Mouse (Mus musculus): ENCODE measurements around the gene Nacad. TPM values are rescaled to one million over a fixed set of nuclear protein-coding genes. Genes with fewer than 3 reads are reported as not detected.
A peak's percentile ranks its signal among the peaks of the same experiment; 100 is the strongest.

Nacad gene
- polyA plus RNA-seq, 1 experiment from 2014 or later = 100.0 TPM

- no peak for ATAC-seq (ENCODE audit: low FRiP score, low TSS enrichment)
- no peak for DNase-seq
- no peaks in the 10 kb centered on the region for H3K27me3 ChIP-seq (ENCODE audit: control insufficient read depth, insufficient read depth, low read length)
- H3K4me1 ChIP-seq (ENCODE audit: control insufficient read depth, insufficient read depth, low read length) = no peaks in the 10 kb centered on the region
- no peak overlapping the region for H3K27ac ChIP-seq (replicated peaks; ENCODE audit: low read depth, low read length)
- 80% methylated on average over 8 of the region's 8 CpGs for WGBS
- H3K4me2 ChIP-seq (ENCODE audit: low read length) = no peak overlapping the region
- no peaks in the 10 kb centered on the region for H3K9me3 ChIP-seq (ENCODE audit: control insufficient read depth, low read length)
- no peak overlapping the region for H3K4me3 ChIP-seq (replicated peaks; ENCODE audit: low read depth, low read length)
- no peak overlapping the region for H3K9ac ChIP-seq (replicated peaks; ENCODE audit: low read length)
- H3K36me3 ChIP-seq (ENCODE audit: control insufficient read depth, insufficient read depth, low read length) = no peaks in the 10 kb centered on the region
These were observed 30.3 kb upstream of the Nacad start for GRCm38 (mm10) chr11:6636150-6636549.

- Histone ChIP-seq H3K4me2 (ENCODE audit: low read length) (no peak overlapping the region), H3K36me3 (ENCODE audit: control insufficient read depth, insufficient read depth, low read length) (no peaks in the 10 kb centered on the region), H3K27ac (replicated peaks; ENCODE audit: low read depth, low read length) (no peak overlapping the region), H3K9ac (replicated peaks; ENCODE audit: low read length) (no peak overlapping the region), H3K4me3 (replicated peaks; ENCODE audit: low read depth, low read length) (no peak overlapping the region), H3K9me3 (ENCODE audit: control insufficient read depth, low read length) (no peaks in the 10 kb centered on the region), H3K4me1 (ENCODE audit: control insufficient read depth, insufficient read depth, low read length) (peaks cover 12% of the 10 kb centered on the region), H3K27me3 (ENCODE audit: control insufficient read depth, insufficient read depth, low read length) (no peaks in the 10 kb centered on the region)
- DNase-seq (peak; percentile 59), ATAC-seq (ENCODE audit: low FRiP score, low TSS enrichment) (no peak)
These were observed 23.8 kb upstream of the Nacad start for GRCm38 (mm10) chr11:6629655-6630054.

- Histone ChIP-seq H3K9ac (replicated peaks; ENCODE audit: low read length) (no peak overlapping the region), H3K4me1 (ENCODE audit: control insufficient read depth, insufficient read depth, low read length) (peaks cover 17% of the 10 kb centered on the region), H3K27me3 (ENCODE audit: control insufficient read depth, insufficient read depth, low read length) (no peaks in the 10 kb centered on the region), H3K36me3 (ENCODE audit: control insufficient read depth, insufficient read depth, low read length) (peaks cover 8% of the 10 kb centered on the region), H3K4me3 (replicated peaks; ENCODE audit: low read depth, low read length) (no peak overlapping the region), H3K27ac (replicated peaks; ENCODE audit: low read depth, low read length) (no peak overlapping the region), H3K4me2 (ENCODE audit: low read length) (no peak overlapping the region), H3K9me3 (ENCODE audit: control insufficient read depth, low read length) (no peaks in the 10 kb centered on the region)
- WGBS = 19% methylated on average over 4 of the region's 4 CpGs
- no peak for ATAC-seq (ENCODE audit: low FRiP score, low TSS enrichment)
- DNase-seq = peak; percentile 60
These were observed 22.7 kb upstream of the Nacad start for GRCm38 (mm10) chr11:6628568-6628967.

GRCm38 (mm10) chr11:6627731-6628130 lies 21.9 kb upstream of the Nacad start:
- 90% methylated on average over 4 of the region's 4 CpGs for WGBS
- H3K27ac ChIP-seq (replicated peaks; ENCODE audit: low read depth, low read length) = no peak overlapping the region
- H3K4me1 ChIP-seq (ENCODE audit: control insufficient read depth, insufficient read depth, low read length) = peaks cover 20% of the 10 kb centered on the region
- no peak for DNase-seq
- no peak overlapping the region for H3K9ac ChIP-seq (replicated peaks; ENCODE audit: low read length)
- no peak overlapping the region for H3K4me2 ChIP-seq (ENCODE audit: low read length)
- ATAC-seq (ENCODE audit: low FRiP score, low TSS enrichment) = no peak
- H3K4me3 ChIP-seq (replicated peaks; ENCODE audit: low read depth, low read length) = no peak overlapping the region
- H3K36me3 ChIP-seq (ENCODE audit: control insufficient read depth, insufficient read depth, low read length) = peaks cover 16% of the 10 kb centered on the region
- H3K27me3 ChIP-seq (ENCODE audit: control insufficient read depth, insufficient read depth, low read length) = no peaks in the 10 kb centered on the region
- no peaks in the 10 kb centered on the region for H3K9me3 ChIP-seq (ENCODE audit: control insufficient read depth, low read length)

GRCm38 (mm10) chr11:6626388-6626772 lies 20.5 kb upstream of the Nacad start:
- peaks cover 20% of the 10 kb centered on the region for H3K4me1 ChIP-seq (ENCODE audit: control insufficient read depth, insufficient read depth, low read length)
- H3K9ac ChIP-seq (replicated peaks; ENCODE audit: low read length) = peak overlapping the region; percentile 63
- ATAC-seq (ENCODE audit: low FRiP score, low TSS enrichment) (peak; percentile 38), DNase-seq (no peak)
- WGBS = 11% methylated on average over 16 of the region's 16 CpGs
- H3K27ac ChIP-seq (replicated peaks; ENCODE audit: low read depth, low read length) = peak overlapping the region; percentile 86
- no peaks in the 10 kb centered on the region for H3K9me3 ChIP-seq (ENCODE audit: control insufficient read depth, low read length)
- H3K36me3 ChIP-seq (ENCODE audit: control insufficient read depth, insufficient read depth, low read length) = peaks cover 29% of the 10 kb centered on the region
- H3K4me2 ChIP-seq (ENCODE audit: low read length) = peak overlapping the region; percentile 75
- peak overlapping the region; percentile 76 for H3K4me3 ChIP-seq (replicated peaks; ENCODE audit: low read depth, low read length)
- H3K27me3 ChIP-seq (ENCODE audit: control insufficient read depth, insufficient read depth, low read length) = no peaks in the 10 kb centered on the region

GRCm38 (mm10) chr11:6625478-6626387 lies 19.9 kb upstream of the Nacad start, which contains the start of gene Tbrg4:
Tbrg4 (minus strand) TSS chr11:6626067.
- Histone ChIP-seq H3K4me3 (replicated peaks; ENCODE audit: low read depth, low read length) (peak within 1 kb of the TSS; percentile 76), H3K27me3 (ENCODE audit: control insufficient read depth, insufficient read depth, low read length) (no peaks in the 10 kb centered on the region), H3K9ac (replicated peaks; ENCODE audit: low read length) (peak within 1 kb of the TSS; percentile 63), H3K27ac (replicated peaks; ENCODE audit: low read depth, low read length) (peak within 1 kb of the TSS; percentile 86), H3K9me3 (ENCODE audit: control insufficient read depth, low read length) (no peaks in the 10 kb centered on the region), H3K4me2 (ENCODE audit: low read length) (peak within 1 kb of the TSS; percentile 75), H3K4me1 (ENCODE audit: control insufficient read depth, insufficient read depth, low read length) (peaks cover 20% of the 10 kb centered on the region), H3K36me3 (ENCODE audit: control insufficient read depth, insufficient read depth, low read length) (peaks cover 36% of the 10 kb centered on the region)
- under 1% methylated on average over 66 of the region's 66 CpGs for WGBS
- ATAC-seq (ENCODE audit: low FRiP score, low TSS enrichment) (peak; percentile 97), DNase-seq (peak; percentile 99)

- no peak overlapping the region for H3K27ac ChIP-seq (replicated peaks; ENCODE audit: low read depth, low read length)
- 78% methylated on average over 14 of the region's 14 CpGs for WGBS
- peaks cover 20% of the 10 kb centered on the region for H3K4me1 ChIP-seq (ENCODE audit: control insufficient read depth, insufficient read depth, low read length)
- H3K36me3 ChIP-seq (ENCODE audit: control insufficient read depth, insufficient read depth, low read length) = peaks cover 45% of the 10 kb centered on the region
- no peak for ATAC-seq (ENCODE audit: low FRiP score, low TSS enrichment)
- no peak for DNase-seq
- H3K27me3 ChIP-seq (ENCODE audit: control insufficient read depth, insufficient read depth, low read length) = no peaks in the 10 kb centered on the region
- peak overlapping the region; percentile 63 for H3K9ac ChIP-seq (replicated peaks; ENCODE audit: low read length)
- peak overlapping the region; percentile 75 for H3K4me2 ChIP-seq (ENCODE audit: low read length)
- H3K9me3 ChIP-seq (ENCODE audit: control insufficient read depth, low read length) = no peaks in the 10 kb centered on the region
- peak overlapping the region; percentile 76 for H3K4me3 ChIP-seq (replicated peaks; ENCODE audit: low read depth, low read length)
These were observed 18.9 kb upstream of the Nacad start for GRCm38 (mm10) chr11:6624619-6625382.

- Histone ChIP-seq H3K4me3 (replicated peaks; ENCODE audit: low read depth, low read length) (no peak overlapping the region), H3K9ac (replicated peaks; ENCODE audit: low read length) (no peak overlapping the region), H3K9me3 (ENCODE audit: control insufficient read depth, low read length) (no peaks in the 10 kb centered on the region), H3K27me3 (ENCODE audit: control insufficient read depth, insufficient read depth, low read length) (no peaks in the 10 kb centered on the region), H3K36me3 (ENCODE audit: control insufficient read depth, insufficient read depth, low read length) (peaks cover 56% of the 10 kb centered on the region), H3K4me2 (ENCODE audit: low read length) (no peak overlapping the region), H3K4me1 (ENCODE audit: control insufficient read depth, insufficient read depth, low read length) (peaks cover 20% of the 10 kb centered on the region), H3K27ac (replicated peaks; ENCODE audit: low read depth, low read length) (no peak overlapping the region)
- ATAC-seq (ENCODE audit: low FRiP score, low TSS enrichment) (no peak), DNase-seq (no peak)
- 93% methylated on average over 10 of the region's 10 CpGs for WGBS
These were observed 17.9 kb upstream of the Nacad start for GRCm38 (mm10) chr11:6623704-6624103.

Data from midbrain, embryonic 14.5 days (tissue).